Mouse (Mus musculus): ENCODE measurements at regions not wholly inside any gene's neighbourhood (a gene's known extent, or its start where the extent isn't known, plus 50 kb on each side); places are given as distances from the start of the nearest gene placed in this dataset.

GRCm38 (mm10) chr1:164532196-164532595 lies 74.0 kb upstream of the Atp1b1 start:
- TF ChIP-seq CTCF (IDR thresholded peaks at IDR 0.05; ENCODE audit: control insufficient read depth, insufficient read depth, insufficient replicate concordance, low read depth, low read length) (no peak), POLR2A (IDR thresholded peaks at IDR 0.05; ENCODE audit: control insufficient read depth, low read depth, low read length) (no peak)

Measured in testis, adult 2 months (tissue).